Mouse (Mus musculus) thymus, adult 2 months (tissue): ENCODE measurements around the gene Iqcf4.

Source experiments
- CTCF ChIP-seq: fragments of 200-500 bp; IDR thresholded peaks from 2 replicates; pipeline ENCODE4 v1.5.1; 2012; ENCODE audit warnings: mild to moderate bottlenecking, control low read depth, low read length, moderate library complexity, borderline replicate concordance; ENCODE audit not compliant: control insufficient read depth, poor library complexity, insufficient read depth; ENCODE audit errors: extremely low read depth
- POLR2A ChIP-seq: fragments of 200-500 bp; IDR thresholded peaks from 2 replicates; pipeline ENCODE4 v1.6.1; 2012; ENCODE audit warnings: mild to moderate bottlenecking, low read length, control low read depth, moderate library complexity; ENCODE audit not compliant: control insufficient read depth, poor library complexity, insufficient read depth; ENCODE audit errors: extremely low read depth

DNA sequence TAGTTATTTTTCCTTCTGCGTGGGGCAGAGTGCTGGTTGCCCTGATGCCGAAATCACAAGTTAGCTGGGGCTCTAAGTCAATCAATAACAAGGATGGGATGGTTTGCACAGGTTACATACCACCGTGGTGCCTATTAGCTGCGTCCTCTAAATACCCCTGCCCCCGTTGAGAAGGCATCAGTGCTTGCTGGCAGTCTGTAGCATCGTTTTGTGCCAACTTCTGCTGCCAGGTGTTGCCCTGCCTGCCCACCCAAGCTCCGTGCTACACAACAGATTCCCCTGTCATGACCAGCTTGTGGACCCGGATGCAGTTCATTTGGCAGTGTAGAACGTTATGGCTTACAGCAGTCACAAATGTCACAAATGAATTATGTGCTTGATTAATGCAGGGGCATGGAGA, 45.5 kb upstream of the Iqcf4 start:
- TF ChIP-seq CTCF: no peak
- no peak for TF ChIP-seq POLR2A
